Mouse (Mus musculus) C2C12 (cell line): Measurements from ENCODE around the gene Igfbp4.

ENCODE experiments used
- CTCF ChIP-seq: IDR thresholded peaks from one replicate; pipeline ENCODE4 v1.5.1; 2011; ENCODE audit not compliant: control insufficient read depth, insufficient read depth, insufficient read length
- FOSL1 ChIP-seq: IDR thresholded peaks from one replicate; pipeline ENCODE4 v1.8.0; 2011; ENCODE audit warnings: mild to moderate bottlenecking, low read length; ENCODE audit not compliant: poor library complexity, insufficient read depth, severe bottlenecking
- MAX ChIP-seq: IDR thresholded peaks from one replicate; pipeline ENCODE4 v1.6.1; 2011; ENCODE audit warnings: mild to moderate bottlenecking, control low read depth
- MYOG ChIP-seq: IDR thresholded peaks from one replicate; pipeline ENCODE4 v1.6.1; 2011; ENCODE audit not compliant: control insufficient read depth, insufficient read length; ENCODE audit errors: extremely low read depth
- USF1 ChIP-seq: IDR thresholded peaks from one replicate; pipeline ENCODE4 v1.6.1; 2011; ENCODE audit warnings: low read depth, mild to moderate bottlenecking, control low read depth, moderate library complexity

- no peak for TF ChIP-seq USF1
- no peak for TF ChIP-seq CTCF
- TF ChIP-seq MYOG = no peak
- no peak for TF ChIP-seq MAX
- TF ChIP-seq FOSL1 = no peak
Observed at GRCm38 (mm10) chr11:99036254-99036653, 4.8 kb upstream of the Igfbp4 start.
